Mouse (Mus musculus) intestine, embryonic 14.5 days (tissue): ENCODE results near the gene Syce3. TPM values are rescaled to one million over a fixed set of nuclear protein-coding genes. Genes with fewer than 3 reads are reported as not detected.

Source experiments
- ATAC-seq: fragments of 200-750 bp; cut with Nextera tagmentation; replicated peaks from 2 replicates; pipeline ENCODE4 v1.8.0; 2017; ENCODE audit warnings: low read depth, moderate number of reproducible peaks, moderate TSS enrichment, moderate library complexity; ENCODE audit not compliant: low FRiP score, low TSS enrichment
- DNase-seq: peaks from one replicate; pipeline ENCODE4 v3.0.0-alpha.2; 2018; ENCODE audit warnings: low spot score
- H3K27ac ChIP-seq: fragments of 300-500 bp; sonication (generic); 2 replicates; pipeline ENCODE4 v1.5.1; 2014; ENCODE audit warnings: low read depth, mild to moderate bottlenecking, control low read depth
- H3K27me3 ChIP-seq: fragments of 300-500 bp; sonication (generic); replicated peaks from 2 replicates; pipeline ENCODE4 v1.6.1; 2014; ENCODE audit warnings: low read length, control low read depth; ENCODE audit not compliant: control insufficient read depth, insufficient read depth
- H3K36me3 ChIP-seq: fragments of 300-500 bp; sonication (generic); 2 replicates; pipeline ENCODE4 v1.6.1; 2014; ENCODE audit warnings: low read length, control low read depth; ENCODE audit not compliant: control insufficient read depth, insufficient read depth
- H3K4me1 ChIP-seq: fragments of 300-500 bp; sonication (generic); replicated peaks from 2 replicates; pipeline ENCODE4 v1.6.1; 2014; ENCODE audit warnings: low read length, control low read depth, mixed read lengths; ENCODE audit not compliant: control insufficient read depth, insufficient read depth
- H3K4me2 ChIP-seq: fragments of 300-500 bp; sonication (generic); 2 replicates; pipeline ENCODE4 v1.6.1; 2014; ENCODE audit warnings: low read length
- H3K4me3 ChIP-seq: fragments of 300-500 bp; sonication (generic); 2 replicates; pipeline ENCODE4 v1.5.1; 2014; ENCODE audit warnings: low read depth, low read length, control low read depth, mixed read lengths
- H3K9ac ChIP-seq: fragments of 300-500 bp; sonication (generic); 2 replicates; pipeline ENCODE4 v1.6.1; 2014; ENCODE audit warnings: mild to moderate bottlenecking, low read length
- H3K9me3 ChIP-seq: fragments of 300-500 bp; sonication (generic); 2 replicates; pipeline ENCODE4 v1.6.1; 2016; ENCODE audit warnings: low read length, control low read depth; ENCODE audit not compliant: control insufficient read depth
- WGBS: fragments of 180-500 bp; shearing (Covaris S2); extraction: QIAGEN DNeasy Blood & Tissue Kit; methylation state at CpG from one replicate; pipeline ENCODE4 v1.1.7; 2014; 5-methylcytosine and 5-hydroxymethylcytosine counted together
- polyA plus RNA-seq: library from polyadenylated mRNA; unstranded; fragments of >200 nt; fragmentation: Nextera tagmentation; extraction: Ambion mirVana; gene quantifications from 2 replicates; pipeline ENCODE4 v1.2.1, GENCODE M21; 2014

Gene Syce3
- polyA plus RNA-seq, 1 experiment from 2014 or later, result not detected

DNA sequence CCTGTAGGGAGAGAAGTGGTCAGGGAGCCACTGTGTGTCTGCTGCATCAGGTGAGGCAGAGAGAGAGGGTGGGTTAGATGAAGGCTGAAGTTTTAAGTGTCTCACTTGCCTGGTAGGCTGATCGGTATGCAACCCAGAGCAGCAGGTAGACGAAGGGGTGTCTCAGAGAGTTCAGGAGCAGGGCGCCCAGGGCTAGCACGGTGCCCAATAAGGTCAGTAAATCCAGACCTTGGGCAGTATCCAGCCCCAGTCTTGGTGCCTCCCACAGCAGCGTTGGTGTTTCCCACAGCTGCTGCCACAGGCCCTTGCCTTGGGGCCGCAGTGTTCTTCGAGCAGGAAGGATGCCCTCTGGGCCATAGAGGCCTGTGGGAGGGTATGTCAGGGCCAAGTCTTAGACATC, 55.8 kb downstream of the Syce3 start:
- Histone ChIP-seq H3K9me3 (no peaks in the 10 kb centered on the region), H3K4me3 (peak overlapping the region; percentile 94), H3K36me3 (peaks cover 42% of the 10 kb centered on the region), H3K4me2 (peak overlapping the region; percentile 94), H3K9ac (peak overlapping the region; percentile 88), H3K27ac (no peak overlapping the region), H3K4me1 (peaks cover 14% of the 10 kb centered on the region), H3K27me3 (no peaks in the 10 kb centered on the region)
- ATAC-seq (no peak), DNase-seq (no peak)
- WGBS, result 77% methylated on average over 7 of the region's 7 CpGs

DNA sequence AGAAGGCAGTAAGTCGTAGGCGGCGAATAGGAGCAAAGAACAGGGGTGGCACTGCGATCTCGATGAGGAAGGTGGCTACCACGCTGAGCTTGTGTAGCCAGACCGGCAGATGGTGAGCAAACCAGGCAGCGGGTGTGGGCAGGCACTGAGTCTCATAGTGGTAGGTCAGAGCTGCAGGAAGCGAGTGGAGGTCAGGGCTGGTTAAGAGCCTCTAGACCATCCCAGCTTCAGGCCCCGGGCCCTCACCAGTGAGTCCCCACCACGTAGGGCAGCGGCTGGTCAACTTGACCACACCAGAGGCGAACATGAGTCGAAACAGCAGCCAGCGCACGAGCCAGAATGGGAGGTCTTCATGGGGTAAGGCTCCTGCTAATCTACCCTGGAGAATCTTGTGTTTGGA, 56.5 kb downstream of the Syce3 start:
- no peaks in the 10 kb centered on the region for H3K27me3 ChIP-seq
- no peak overlapping the region for H3K4me3 ChIP-seq
- no peaks in the 10 kb centered on the region for H3K9me3 ChIP-seq
- ATAC-seq (no peak), DNase-seq (no peak)
- H3K36me3 ChIP-seq, result peaks cover 42% of the 10 kb centered on the region
- H3K27ac ChIP-seq, result no peak overlapping the region
- 95% methylated on average over 16 of the region's 16 CpGs for WGBS
- H3K4me1 ChIP-seq, result peaks cover 14% of the 10 kb centered on the region
- H3K9ac ChIP-seq, result no peak overlapping the region
- H3K4me2 ChIP-seq, result no peak overlapping the region

DNA sequence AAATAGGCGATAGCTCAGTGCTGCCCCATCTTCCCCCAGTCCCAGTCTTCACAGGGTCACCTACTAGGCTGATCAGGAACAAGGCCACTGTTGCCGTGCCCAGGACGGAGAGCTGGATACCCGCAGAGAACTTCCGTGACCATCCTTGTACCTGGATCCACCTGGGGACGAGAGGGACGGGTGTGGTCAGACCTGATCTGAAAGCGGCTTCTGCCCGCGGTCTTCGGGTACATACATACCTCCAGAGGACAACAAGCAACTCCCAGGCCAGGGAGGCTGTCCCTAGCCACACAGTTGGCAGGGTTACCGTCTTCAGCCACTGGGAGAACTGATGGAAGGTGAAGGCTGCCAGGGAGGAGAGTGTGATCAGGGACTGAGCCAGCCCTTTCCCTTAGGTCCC, 57.5 kb downstream of the Syce3 start:
- no peak for ATAC-seq
- peaks cover 42% of the 10 kb centered on the region for H3K36me3 ChIP-seq

DNA sequence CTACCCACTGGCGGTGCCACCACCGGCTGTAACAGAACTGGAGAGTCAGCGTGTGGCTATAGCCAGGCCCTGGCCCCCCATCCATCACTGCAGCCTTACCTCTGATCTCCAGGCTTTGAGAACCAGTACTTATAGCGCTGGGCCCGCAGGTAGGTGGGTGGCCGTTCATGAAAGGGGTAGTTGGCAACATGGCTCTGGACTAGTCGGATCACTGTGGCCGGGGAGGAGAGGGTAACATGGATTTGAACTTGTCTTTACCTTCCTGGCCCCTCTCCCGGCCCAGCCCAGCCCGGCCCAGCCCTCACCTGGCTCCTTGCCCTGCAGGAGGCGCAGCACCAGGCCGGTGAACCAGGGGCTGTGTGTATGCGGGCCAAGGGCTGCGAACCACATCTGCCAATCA, 58.2 kb downstream of the Syce3 start:
- no peak for ATAC-seq
- Histone ChIP-seq H3K9me3 (no peaks in the 10 kb centered on the region), H3K36me3 (peaks cover 42% of the 10 kb centered on the region), H3K9ac (no peak overlapping the region), H3K4me1 (peaks cover 10% of the 10 kb centered on the region), H3K4me2 (no peak overlapping the region), H3K27ac (no peak overlapping the region), H3K27me3 (no peaks in the 10 kb centered on the region), H3K4me3 (no peak overlapping the region)
- WGBS, result 94% methylated on average over 14 of the region's 14 CpGs
- DNase-seq, result no peak

More for the DNA sequence above, 57.5 kb downstream of the Syce3 start:
- peaks cover 14% of the 10 kb centered on the region for H3K4me1 ChIP-seq
- 95% methylated on average over 12 of the region's 12 CpGs for WGBS
- H3K9ac ChIP-seq, result no peak overlapping the region
- no peak for DNase-seq
- H3K9me3 ChIP-seq, result no peaks in the 10 kb centered on the region
- no peak overlapping the region for H3K4me3 ChIP-seq
- no peaks in the 10 kb centered on the region for H3K27me3 ChIP-seq
- H3K4me2 ChIP-seq, result no peak overlapping the region
- no peak overlapping the region for H3K27ac ChIP-seq

DNA sequence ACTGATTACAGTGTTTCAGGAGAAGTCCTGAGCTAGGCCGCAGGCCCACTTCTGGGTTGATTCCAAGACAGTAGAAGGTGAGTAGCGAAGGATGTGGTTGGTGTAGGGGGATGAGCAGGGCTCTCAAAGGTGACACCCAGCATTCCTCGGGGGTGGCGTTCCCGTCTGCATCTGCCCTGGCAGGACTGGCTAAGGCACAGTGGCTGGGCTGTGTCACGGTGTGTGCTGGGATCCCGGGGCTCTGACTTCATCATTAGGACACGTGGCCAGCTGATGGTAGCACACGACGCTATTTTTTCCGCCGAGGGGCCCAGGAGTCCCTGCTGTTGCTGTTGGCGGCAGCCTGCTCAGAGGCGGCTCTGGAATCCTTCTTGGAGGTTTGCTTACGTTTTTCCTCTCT, 59.0 kb downstream of the Syce3 start:
- Histone ChIP-seq H3K4me2 (no peak overlapping the region), H3K27me3 (no peaks in the 10 kb centered on the region), H3K4me3 (no peak overlapping the region), H3K9ac (no peak overlapping the region), H3K4me1 (peaks cover 7% of the 10 kb centered on the region), H3K27ac (no peak overlapping the region), H3K9me3 (no peaks in the 10 kb centered on the region), H3K36me3 (peaks cover 42% of the 10 kb centered on the region)
- WGBS, result 81% methylated on average over 15 of the region's 15 CpGs
- DNase-seq, result no peak
- ATAC-seq, result no peak

DNA sequence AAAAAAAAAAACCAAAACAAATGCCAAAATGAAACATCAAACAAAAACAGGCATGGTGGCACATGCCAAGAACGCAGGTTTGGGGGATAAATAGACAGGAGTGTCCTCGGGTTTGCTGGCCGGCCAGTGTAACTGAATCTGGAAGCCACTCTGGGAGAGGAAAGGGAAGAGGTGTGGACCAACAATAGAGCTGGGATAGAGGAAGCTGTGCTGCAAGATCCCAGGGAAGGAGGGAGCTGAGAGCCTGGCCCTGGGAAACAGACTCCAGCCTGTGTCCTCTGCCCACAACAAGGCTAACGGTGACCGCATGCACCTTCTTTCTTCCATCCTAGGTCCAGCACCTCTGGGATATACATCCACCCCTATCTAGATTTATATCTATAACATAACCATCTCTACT, 59.9 kb downstream of the Syce3 start:
- no peak overlapping the region for H3K9ac ChIP-seq
- peaks cover 42% of the 10 kb centered on the region for H3K36me3 ChIP-seq
- no peak overlapping the region for H3K4me2 ChIP-seq
- no peaks in the 10 kb centered on the region for H3K27me3 ChIP-seq
- 87% methylated on average over 5 of the region's 5 CpGs for WGBS
- no peak overlapping the region for H3K4me3 ChIP-seq
- DNase-seq (no peak), ATAC-seq (no peak)
- H3K4me1 ChIP-seq, result peaks cover 7% of the 10 kb centered on the region
- H3K9me3 ChIP-seq, result no peaks in the 10 kb centered on the region
- H3K27ac ChIP-seq, result no peak overlapping the region

DNA sequence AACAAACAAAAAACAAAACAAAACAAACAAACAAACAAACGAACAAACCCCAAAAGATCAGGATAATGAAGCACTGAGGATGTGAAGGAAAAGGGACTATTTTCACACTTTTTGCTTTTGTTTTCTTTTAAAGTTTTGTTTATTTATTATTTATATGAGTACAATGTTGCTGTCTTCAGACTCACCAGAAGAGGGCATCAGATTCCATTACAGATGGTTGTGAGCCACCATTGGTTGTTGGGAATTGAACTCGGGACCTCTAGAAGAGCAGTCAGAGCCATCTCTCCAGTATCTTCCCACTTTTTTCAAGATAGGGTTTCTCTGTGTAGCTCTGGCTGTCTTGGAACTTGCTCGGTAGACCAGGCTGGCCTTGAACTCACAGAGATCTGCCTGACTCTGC, 67.0 kb downstream of the Syce3 start:
- H3K4me2 ChIP-seq, result no peak overlapping the region

DNA sequence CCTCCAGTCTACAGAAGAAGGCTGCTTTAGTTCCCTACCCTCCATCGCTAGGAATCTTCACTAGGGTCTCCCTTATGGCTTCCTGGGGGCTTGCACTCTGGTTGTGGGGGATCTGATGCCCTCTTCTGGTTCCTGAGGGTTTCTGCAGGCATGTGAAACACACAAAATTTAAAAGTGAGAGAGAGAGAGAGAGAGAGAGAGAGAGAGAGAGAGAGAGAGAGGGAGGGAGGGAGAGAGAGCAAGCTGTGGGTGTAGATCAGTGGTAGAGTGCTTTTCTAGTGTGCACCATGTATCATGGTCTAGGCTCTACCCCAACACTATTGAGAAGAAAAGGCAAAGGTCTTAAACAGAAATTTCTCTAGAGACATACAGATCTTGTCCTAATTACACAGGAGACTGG, 68.6 kb downstream of the Syce3 start:
- H3K4me1 ChIP-seq, result no peaks in the 10 kb centered on the region
- no peaks in the 10 kb centered on the region for H3K9me3 ChIP-seq
- H3K9ac ChIP-seq, result no peak overlapping the region
- ATAC-seq (no peak), DNase-seq (no peak)
- H3K27me3 ChIP-seq, result no peaks in the 10 kb centered on the region
- no peak overlapping the region for H3K4me3 ChIP-seq
- no peaks in the 10 kb centered on the region for H3K36me3 ChIP-seq
- 50% methylated on average over 1 of the region's 1 CpGs for WGBS
- no peak overlapping the region for H3K4me2 ChIP-seq
- H3K27ac ChIP-seq, result no peak overlapping the region

More for the DNA sequence above, 67.0 kb downstream of the Syce3 start:
- no peaks in the 10 kb centered on the region for H3K9me3 ChIP-seq
- ATAC-seq (no peak), DNase-seq (no peak)
- H3K9ac ChIP-seq, result no peak overlapping the region
- no peaks in the 10 kb centered on the region for H3K4me1 ChIP-seq
- H3K4me3 ChIP-seq, result no peak overlapping the region
- H3K36me3 ChIP-seq, result no peaks in the 10 kb centered on the region
- no peak overlapping the region for H3K27ac ChIP-seq
- H3K27me3 ChIP-seq, result no peaks in the 10 kb centered on the region
- WGBS, result 88% methylated on average over 3 of the region's 3 CpGs
